Mouse (Mus musculus): ENCODE data around the gene Ssu72. TPM values are rescaled to one million over a fixed set of nuclear protein-coding genes. Genes with fewer than 3 reads are reported as not detected.

Ssu72 gene
- polyA plus RNA-seq, 2 experiments, result 115 to 131 TPM

- H3K4me1 ChIP-seq (ENCODE audit: control insufficient read depth, insufficient read depth, low read length), result no peaks in the 10 kb centered on the region
- no peaks in the 10 kb centered on the region for H3K9me3 ChIP-seq (ENCODE audit: control insufficient read depth, low read length)
- H3K4me2 ChIP-seq (replicated peaks; ENCODE audit: low read depth, low read length, severe bottlenecking), result no peak overlapping the region
- no peaks in the 10 kb centered on the region for H3K27me3 ChIP-seq (ENCODE audit: control insufficient read depth, insufficient read depth, low read length)
- no peak overlapping the region for H3K9ac ChIP-seq (ENCODE audit: low read depth, low read length, severe bottlenecking)
- no peak overlapping the region for H3K4me3 ChIP-seq (replicated peaks; ENCODE audit: low read length)
- TF ChIP-seq POLR2A (IDR thresholded peaks at IDR 0.05; ENCODE audit: borderline replicate concordance, extremely low read depth, insufficient read depth, insufficient read length), result no peak
- WGBS, result 94% methylated on average over 8 of the region's 8 CpGs
- ATAC-seq (ENCODE audit: low FRiP score, low read depth) (no peak), DNase-seq (ENCODE audit: low spot score) (no peak)
- H3K36me3 ChIP-seq (ENCODE audit: control insufficient read depth, insufficient read depth, low read length), result peaks cover 98% of the 10 kb centered on the region
- H3K27ac ChIP-seq (replicated peaks; ENCODE audit: low read depth, low read length), result no peak overlapping the region
Observed at GRCm38 (mm10) chr4:155744474-155744873, 39.9 kb downstream of the Ssu72 start.

- H3K27ac ChIP-seq (replicated peaks; ENCODE audit: low read depth, low read length), result no peak overlapping the region
- no peaks in the 10 kb centered on the region for H3K9me3 ChIP-seq (ENCODE audit: control insufficient read depth, low read length)
- no peak overlapping the region for H3K4me2 ChIP-seq (replicated peaks; ENCODE audit: low read depth, low read length, severe bottlenecking)
- DNase-seq (ENCODE audit: low spot score), result no peak
- ATAC-seq (ENCODE audit: low FRiP score, low read depth), result no peak
- WGBS, result 92% methylated on average over 5 of the region's 5 CpGs
- H3K27me3 ChIP-seq (ENCODE audit: control insufficient read depth, insufficient read depth, low read length), result no peaks in the 10 kb centered on the region
- H3K4me3 ChIP-seq (replicated peaks; ENCODE audit: low read length), result no peak overlapping the region
- H3K4me1 ChIP-seq (ENCODE audit: control insufficient read depth, insufficient read depth, low read length), result no peaks in the 10 kb centered on the region
- no peak for TF ChIP-seq POLR2A (IDR thresholded peaks at IDR 0.05; ENCODE audit: borderline replicate concordance, extremely low read depth, insufficient read depth, insufficient read length)
- no peak overlapping the region for H3K9ac ChIP-seq (ENCODE audit: low read depth, low read length, severe bottlenecking)
- H3K36me3 ChIP-seq (ENCODE audit: control insufficient read depth, insufficient read depth, low read length), result peaks cover 98% of the 10 kb centered on the region
Observed at GRCm38 (mm10) chr4:155745136-155745535, 40.5 kb downstream of the Ssu72 start.

GRCm38 (mm10) chr4:155746036-155746548 lies 41.5 kb downstream of the Ssu72 start:
- WGBS, result 89% methylated on average over 8 of the region's 8 CpGs
- no peak overlapping the region for H3K4me3 ChIP-seq (replicated peaks; ENCODE audit: low read length)
- H3K9me3 ChIP-seq (ENCODE audit: control insufficient read depth, low read length), result no peaks in the 10 kb centered on the region
- ATAC-seq (ENCODE audit: low FRiP score, low read depth) (no peak), DNase-seq (ENCODE audit: low spot score) (no peak)
- H3K9ac ChIP-seq (ENCODE audit: low read depth, low read length, severe bottlenecking), result no peak overlapping the region
- H3K36me3 ChIP-seq (ENCODE audit: control insufficient read depth, insufficient read depth, low read length), result peaks cover 98% of the 10 kb centered on the region
- no peak overlapping the region for H3K27ac ChIP-seq (replicated peaks; ENCODE audit: low read depth, low read length)
- no peak overlapping the region for H3K4me2 ChIP-seq (replicated peaks; ENCODE audit: low read depth, low read length, severe bottlenecking)
- no peaks in the 10 kb centered on the region for H3K4me1 ChIP-seq (ENCODE audit: control insufficient read depth, insufficient read depth, low read length)
- no peaks in the 10 kb centered on the region for H3K27me3 ChIP-seq (ENCODE audit: control insufficient read depth, insufficient read depth, low read length)
- no peak for TF ChIP-seq POLR2A (IDR thresholded peaks at IDR 0.05; ENCODE audit: borderline replicate concordance, extremely low read depth, insufficient read depth, insufficient read length)

DNA sequence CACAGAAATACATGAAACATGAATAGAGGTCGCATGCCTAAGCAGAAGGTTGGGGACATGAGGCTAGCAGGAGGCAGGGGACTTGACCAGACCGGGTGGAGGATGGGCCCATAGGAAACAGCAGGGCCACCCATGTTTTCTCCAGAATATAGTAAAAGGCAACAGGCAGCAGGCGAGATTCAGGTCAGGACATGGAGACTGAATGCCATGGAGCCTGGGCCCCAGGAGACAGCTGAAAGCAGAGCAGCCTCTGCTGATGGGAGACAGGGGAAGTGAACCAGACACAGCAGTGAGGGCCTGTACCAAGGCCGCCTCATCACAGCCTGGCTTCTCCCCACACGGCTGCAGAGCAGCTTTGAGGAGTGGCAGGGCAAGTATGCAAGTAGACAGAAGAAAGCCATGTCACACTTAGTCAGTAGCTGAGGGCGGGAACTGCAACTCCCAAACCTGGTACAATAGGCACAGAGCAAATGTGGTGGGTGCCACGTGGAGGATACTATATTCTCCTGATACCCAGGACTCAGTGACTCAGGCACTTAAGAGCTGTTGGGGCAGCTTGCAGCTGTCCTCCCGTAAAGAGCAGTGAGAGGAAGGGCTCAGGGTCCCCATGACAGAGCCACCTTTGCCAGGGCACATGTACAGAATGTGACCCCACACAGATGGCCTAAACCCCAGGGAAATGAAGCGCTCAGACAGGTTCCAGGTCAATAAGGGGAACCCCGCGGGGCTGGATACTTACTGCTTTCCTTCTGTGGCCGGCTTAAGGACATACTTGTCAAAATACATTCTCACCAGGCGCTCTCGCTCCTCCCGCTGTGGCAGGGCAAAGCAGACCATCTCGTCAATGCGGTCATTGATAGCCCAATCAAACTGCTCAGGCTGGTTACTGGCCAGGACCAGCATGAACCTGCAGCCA lies 42.2 kb downstream of the Ssu72 start:
- ATAC-seq (ENCODE audit: low FRiP score, low read depth), result no peak

GRCm38 (mm10) chr4:155757011-155757410 lies 52.4 kb downstream of the Ssu72 start:
- TF ChIP-seq POLR2A (IDR thresholded peaks at IDR 0.05; ENCODE audit: borderline replicate concordance, extremely low read depth, insufficient read depth, insufficient read length), result no peak
- no peak overlapping the region for H3K4me2 ChIP-seq (replicated peaks; ENCODE audit: low read depth, low read length, severe bottlenecking)
- no peaks in the 10 kb centered on the region for H3K9me3 ChIP-seq (ENCODE audit: control insufficient read depth, low read length)
- no peak overlapping the region for H3K9ac ChIP-seq (ENCODE audit: low read depth, low read length, severe bottlenecking)
- no peak for ATAC-seq (ENCODE audit: low FRiP score, low read depth)
- no peak for DNase-seq (ENCODE audit: low spot score)
- peaks cover 8% of the 10 kb centered on the region for H3K4me1 ChIP-seq (ENCODE audit: control insufficient read depth, insufficient read depth, low read length)
- H3K27me3 ChIP-seq (ENCODE audit: control insufficient read depth, insufficient read depth, low read length), result no peaks in the 10 kb centered on the region
- WGBS, result 94% methylated on average over 12 of the region's 12 CpGs
- H3K4me3 ChIP-seq (replicated peaks; ENCODE audit: low read length), result no peak overlapping the region
- H3K27ac ChIP-seq (replicated peaks; ENCODE audit: low read depth, low read length), result no peak overlapping the region
- H3K36me3 ChIP-seq (ENCODE audit: control insufficient read depth, insufficient read depth, low read length), result peaks cover 50% of the 10 kb centered on the region

More for the DNA sequence above, 42.2 kb downstream of the Ssu72 start:
- WGBS, result 87% methylated on average over 17 of the region's 17 CpGs
- Histone ChIP-seq H3K9ac (ENCODE audit: low read depth, low read length, severe bottlenecking) (no peak overlapping the region), H3K9me3 (ENCODE audit: control insufficient read depth, low read length) (no peaks in the 10 kb centered on the region), H3K4me2 (replicated peaks; ENCODE audit: low read depth, low read length, severe bottlenecking) (no peak overlapping the region), H3K27me3 (ENCODE audit: control insufficient read depth, insufficient read depth, low read length) (no peaks in the 10 kb centered on the region), H3K36me3 (ENCODE audit: control insufficient read depth, insufficient read depth, low read length) (peaks cover 98% of the 10 kb centered on the region), H3K27ac (replicated peaks; ENCODE audit: low read depth, low read length) (no peak overlapping the region), H3K4me1 (ENCODE audit: control insufficient read depth, insufficient read depth, low read length) (no peaks in the 10 kb centered on the region), H3K4me3 (replicated peaks; ENCODE audit: low read length) (no peak overlapping the region)
- no peak for DNase-seq (ENCODE audit: low spot score)
- TF ChIP-seq POLR2A (IDR thresholded peaks at IDR 0.05; ENCODE audit: borderline replicate concordance, extremely low read depth, insufficient read depth, insufficient read length), result no peak

All from limb, embryonic 14.5 days (tissue).